ENCODE assay signal across 9 mouse cellular contexts in the genomic region with DNA sequence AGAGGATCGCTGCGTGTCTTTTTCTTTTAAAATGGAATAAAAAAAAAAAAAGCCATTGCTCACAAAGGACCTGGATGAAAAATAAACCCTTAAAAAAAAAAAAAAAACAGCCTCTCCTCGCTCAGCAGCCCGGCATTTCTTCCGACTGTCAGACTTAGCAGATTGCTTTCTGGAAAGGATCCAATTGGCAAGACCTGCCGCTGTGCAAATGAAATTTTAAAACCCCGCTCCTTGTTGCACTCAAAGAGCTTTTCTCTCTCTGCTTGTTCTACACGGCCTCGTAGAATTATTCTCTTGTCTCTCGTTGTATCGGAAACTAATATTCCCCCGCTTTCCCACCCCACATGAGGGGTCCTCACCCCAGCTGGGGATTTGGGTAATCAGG.
A peak's percentile ranks its signal among the peaks of the same experiment; 100 is the strongest.
DNase-seq lines count a peak whose midpoint lies in the region; ATAC-seq and TF ChIP-seq lines count a peak whose summit lies in the region.
"Had no signal": no experiment of that assay in that cellular context is flagged by ENCODE, and none has a peak within 500 bp of the region (broad histone marks: within the 10 kb centered on the region; RNA-seq: fewer than 3 reads in every experiment).

No protein-coding gene starts in this region.

- peaks cover 3% of the 10 kb centered on the region; the same call in 1 of the 2 replicates for H3K27me3 ChIP-seq in liver, adult 2 months (ENCODE audit: control insufficient read depth, insufficient read depth, low read length)
- H3K27me3 ChIP-seq in forebrain, postnatal 0 days (ENCODE audit: insufficient read depth, low read length) = no peaks in the 10 kb centered on the region
- H3K27me3 ChIP-seq in kidney, embryonic 16.5 days (ENCODE audit: insufficient read depth, low read length) = peaks cover 29% of the 10 kb centered on the region

- no peaks in the 10 kb centered on the region for H3K79me2 ChIP-seq in liver, adult 2 months (ENCODE audit: control insufficient read depth, insufficient read depth, low read length)

- no peak for TF ChIP-seq CTCF in liver, adult 2 months (IDR thresholded peaks at IDR 0.05; ENCODE audit: low read depth, low read length)
- TF ChIP-seq CTCF in forebrain, postnatal 0 days (IDR thresholded peaks at IDR 0.05; ENCODE audit: low read depth) = no peak

- peak; percentile 76 for ATAC-seq in forebrain, postnatal 0 days
- no peak for ATAC-seq in kidney, embryonic 16.5 days (ENCODE audit: low FRiP score, low TSS enrichment)
- no peak for ATAC-seq in erythroblast, adult 5-6 weeks (replicated peaks; ENCODE audit: low FRiP score, poor library complexity, severe bottlenecking)
- ATAC-seq: Patski had no signal

- no peaks in the 10 kb centered on the region for H3K36me3 ChIP-seq in liver, adult 2 months (ENCODE audit: control insufficient read depth, insufficient read depth, low read length)
- H3K36me3 ChIP-seq in forebrain, postnatal 0 days (ENCODE audit: insufficient read depth) = no peaks in the 10 kb centered on the region
- no peaks in the 10 kb centered on the region for H3K36me3 ChIP-seq in kidney, embryonic 16.5 days (ENCODE audit: insufficient read depth, low read length)

- H3K4me3 ChIP-seq in liver, adult 2 months (ENCODE audit: insufficient read depth, low read depth, low read length) = no peak overlapping the region
- no peak overlapping the region for H3K4me3 ChIP-seq in forebrain, postnatal 0 days (ENCODE audit: low read depth, low read length)
- peak overlapping the region; percentile 16; the same call in 1 of the 2 replicates for H3K4me3 ChIP-seq in kidney, embryonic 16.5 days (ENCODE audit: low read length)

- TF ChIP-seq POLR2A in liver, adult 2 months (IDR thresholded peaks at IDR 0.05; ENCODE audit: extremely low read depth, insufficient read depth, low read length) = no peak

- no peak overlapping the region for H3K9ac ChIP-seq in liver, adult 2 months (ENCODE audit: low read depth, low read length)
- H3K9ac ChIP-seq in forebrain, postnatal 0 days = peak overlapping the region; percentile 40
- no peak overlapping the region for H3K9ac ChIP-seq in kidney, embryonic 16.5 days (replicated peaks; ENCODE audit: low read length)

- DNase-seq in liver, adult 2 months (ENCODE audit: extremely low read depth, low read depth, low spot score) = peak; percentile 21
- no peak for DNase-seq in liver
- peak; percentile 86 for DNase-seq in forebrain, postnatal 0 days
- DNase-seq in lung, postnatal 14 days = peak; percentile 9
- peak; percentile 59 for DNase-seq in telencephalon, adult 2 months (ENCODE audit: low read depth, low spot score)
- DNase-seq in yolk sac, embryonic 10.5 days (ENCODE audit: low spot score) = no peak

- no peaks in the 10 kb centered on the region for H3K9me3 ChIP-seq in forebrain, postnatal 0 days (ENCODE audit: low read length)
- H3K9me3 ChIP-seq in kidney, embryonic 16.5 days (ENCODE audit: low read length) = no peaks in the 10 kb centered on the region

- H3K27ac ChIP-seq in liver, adult 2 months (replicated peaks; ENCODE audit: insufficient read depth, low read depth, low read length) = no peak overlapping the region
- peak overlapping the region; percentile 94 for H3K27ac ChIP-seq in forebrain, postnatal 0 days (ENCODE audit: low read depth, low read length)
- no peak overlapping the region for H3K27ac ChIP-seq in kidney, embryonic 16.5 days (ENCODE audit: low read length)

- WGBS in liver, adult 2 months = 19% methylated on average over 12 of the region's 12 CpGs
- 29% methylated on average over 12 of the region's 12 CpGs for WGBS in forebrain, postnatal 0 days
- WGBS in kidney, embryonic 16.5 days = 36% methylated on average over 12 of the region's 12 CpGs

- H3K4me1 ChIP-seq in liver, adult 2 months (ENCODE audit: control insufficient read depth, insufficient read depth, low read length) = no peaks in the 10 kb centered on the region
- H3K4me1 ChIP-seq in forebrain, postnatal 0 days (ENCODE audit: insufficient read depth) = peaks cover 2% of the 10 kb centered on the region; the same call in 1 of the 2 replicates
- peaks cover 10% of the 10 kb centered on the region; the same call in 1 of the 2 replicates for H3K4me1 ChIP-seq in kidney, embryonic 16.5 days (ENCODE audit: insufficient read depth, low read length)

- H3K4me2 ChIP-seq in forebrain, postnatal 0 days (ENCODE audit: low read depth) = peak overlapping the region; percentile 43
- peak overlapping the region; percentile 46 for H3K4me2 ChIP-seq in kidney, embryonic 16.5 days (replicated peaks; ENCODE audit: low read depth, low read length)

Comparison
In these comparisons a context has a peak if more than half of its experiments do, and no peak if none do; other contexts are left out.
1. DNase-seq: peak in liver, adult 2 months (single experiment), forebrain, postnatal 0 days (single experiment), lung, postnatal 14 days (single experiment) and telencephalon, adult 2 months (single experiment); none in liver (single experiment) and yolk sac, embryonic 10.5 days (single experiment).